Mouse (Mus musculus) embryonic facial prominence, embryonic 15.5 days (tissue): ENCODE results near the gene Gm4064. TPM values are rescaled to one million over a fixed set of nuclear protein-coding genes. Genes with fewer than 3 reads are reported as not detected.
"Not testable (repeated sequence)": the region's sequence is repeated elsewhere in the genome, so short reads cannot be mapped to it uniquely, and the experiment has no call there.

Experiments
- ATAC-seq: fragments of 200-750 bp; cut with Nextera tagmentation; 2 replicates; pipeline ENCODE4 v1.8.0; 2017; ENCODE audit warnings: low read depth, moderate TSS enrichment; ENCODE audit not compliant: insufficient number of reproducible peaks, low FRiP score, low TSS enrichment
- H3K27ac ChIP-seq: fragments of 300-500 bp; sonication (generic); replicated peaks from 2 replicates; pipeline ENCODE4 v1.5.1; 2015; ENCODE audit warnings: mild to moderate bottlenecking, inconsistent platforms
- H3K27me3 ChIP-seq: fragments of 300-500 bp; sonication (generic); 2 replicates; pipeline ENCODE4 v1.6.1; 2015; ENCODE audit warnings: inconsistent platforms
- H3K36me3 ChIP-seq: fragments of 300-500 bp; sonication (generic); 2 replicates; pipeline ENCODE4 v1.6.1; 2015; ENCODE audit warnings: mild to moderate bottlenecking, inconsistent platforms
- H3K4me1 ChIP-seq: fragments of 300-500 bp; sonication (generic); 2 replicates; pipeline ENCODE4 v1.6.1; 2015; ENCODE audit warnings: inconsistent platforms
- H3K4me2 ChIP-seq: fragments of 300-500 bp; sonication (generic); replicated peaks from 2 replicates; pipeline ENCODE4 v1.6.1; 2015; ENCODE audit warnings: mild to moderate bottlenecking, inconsistent platforms
- H3K4me3 ChIP-seq: fragments of 300-500 bp; sonication (generic); replicated peaks from 2 replicates; pipeline ENCODE4 v1.5.1; 2015; ENCODE audit warnings: mild to moderate bottlenecking, inconsistent platforms
- H3K9ac ChIP-seq: fragments of 300-500 bp; sonication (generic); 2 replicates; pipeline ENCODE4 v1.6.1; 2015; ENCODE audit warnings: inconsistent platforms
- H3K9me3 ChIP-seq: fragments of 300-500 bp; sonication (generic); replicated peaks from 2 replicates; pipeline ENCODE4 v1.6.1; 2016; ENCODE audit warnings: inconsistent platforms
- WGBS: fragments of 180-500 bp; shearing (Covaris S2); methylation state at CpG from one replicate; pipeline ENCODE4 v1.1.7; 2015; 5-methylcytosine and 5-hydroxymethylcytosine counted together
- polyA plus RNA-seq: library from polyadenylated mRNA; unstranded; fragments of >200 nt; fragmentation: Nextera tagmentation; extraction: Ambion mirVana; gene quantifications from 2 replicates; pipeline ENCODE4 v1.2.1, GENCODE M21; 2015

The Gm4064 gene
- polyA plus RNA-seq = not detected in 2 replicates

DNA sequence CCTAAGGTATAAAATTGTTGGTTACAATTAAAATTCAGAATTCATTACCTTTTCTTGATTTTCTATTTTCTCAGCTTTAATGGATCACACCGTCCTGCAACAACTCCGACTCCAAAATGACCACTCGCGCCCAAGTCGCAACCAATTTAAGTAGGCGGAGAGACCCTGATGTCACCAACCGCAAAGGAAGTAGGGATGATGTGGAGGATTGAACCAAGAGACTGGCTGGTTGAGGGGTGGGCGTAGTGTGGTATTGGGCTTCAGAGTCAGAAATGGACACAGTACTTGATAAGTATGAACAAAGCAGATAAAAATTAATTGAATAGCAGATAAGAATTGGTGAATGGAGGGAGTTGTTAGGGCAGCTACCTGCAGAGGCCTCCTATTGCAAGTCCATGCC is at the start of gene Gm4064:
Gene Gm4064, minus strand, starts transcription at position 101 of the 400 bp plus-strand sequence.
- H3K4me2 ChIP-seq, H3K4me3 ChIP-seq, H3K9me3 ChIP-seq, H3K27me3 ChIP-seq, H3K9ac ChIP-seq, ATAC-seq, H3K27ac ChIP-seq, H3K36me3 ChIP-seq, H3K4me1 ChIP-seq: not testable (repeated sequence)
- WGBS = no CpG with 5 or more reads among the region's 8 CpGs

DNA sequence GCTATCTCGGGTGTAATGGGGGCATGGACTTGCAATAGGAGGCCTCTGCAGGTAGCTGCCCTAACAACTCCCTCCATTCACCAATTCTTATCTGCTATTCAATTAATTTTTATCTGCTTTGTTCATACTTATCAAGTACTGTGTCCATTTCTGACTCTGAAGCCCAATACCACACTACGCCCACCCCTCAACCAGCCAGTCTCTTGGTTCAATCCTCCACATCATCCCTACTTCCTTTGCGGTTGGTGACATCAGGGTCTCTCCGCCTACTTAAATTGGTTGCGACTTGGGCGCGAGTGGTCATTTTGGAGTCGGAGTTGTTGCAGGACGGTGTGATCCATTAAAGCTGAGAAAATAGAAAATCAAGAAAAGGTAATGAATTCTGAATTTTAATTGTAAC is 34.4 kb upstream of the Gm4064 start, which contains the start of the genes Rbmy and Gm10256:
Gene Rbmy, plus strand, starts transcription at position 301 of the 400 bp plus-strand sequence.
Gene Gm10256, plus strand, starts transcription at position 320 of the 400 bp plus-strand sequence.
- not testable (repeated sequence) for H3K9me3 ChIP-seq, H3K9ac ChIP-seq, H3K4me3 ChIP-seq, H3K27ac ChIP-seq, H3K4me1 ChIP-seq, H3K27me3 ChIP-seq, H3K36me3 ChIP-seq, ATAC-seq, H3K4me2 ChIP-seq
- no CpG with 5 or more reads among the region's 9 CpGs for WGBS

Other genes with a start within 250 kb of the Gm4064 start
- gene H2al2c, start 197.1 kb downstream of the Gm4064 start, polyA plus RNA-seq = not detected in 2 replicates
- not detected in 2 replicates for gene Sry, start 132.5 kb downstream of the Gm4064 start, polyA plus RNA-seq
- not detected in 2 replicates for gene H2al2b, start 75.5 kb downstream of the Gm4064 start, polyA plus RNA-seq
- gene Rbmy, start 34.5 kb upstream of the Gm4064 start, polyA plus RNA-seq = 0.19 TPM in 1 of 2 replicates, not detected in the other
- not detected in 2 replicates for gene Gm10256, start 34.5 kb upstream of the Gm4064 start, polyA plus RNA-seq
- gene Gm10352, start 104.8 kb upstream of the Gm4064 start, polyA plus RNA-seq = not detected in 2 replicates
- gene Gm29289, start 136.4 kb upstream of the Gm4064 start, polyA plus RNA-seq = not detected in 2 replicates